In genomic region chr6:108417508-108417907, GRCm38 (mm10) we compare ENCODE assay signal across 7 mouse cellular contexts.
DNase-seq lines count a peak whose midpoint lies in the region; ATAC-seq and TF ChIP-seq lines count a peak whose summit lies in the region.

No protein-coding gene starts in this region.

- WGBS in hindbrain, embryonic 13.5 days: 53% methylated on average over 8 of the region's 8 CpGs

- no peaks in the 10 kb centered on the region for H3K4me1 ChIP-seq in G1E (ENCODE audit: insufficient read depth, low read depth, low read length)
- H3K4me1 ChIP-seq in bone marrow macrophage, adult 2 months (ENCODE audit: control insufficient read depth, insufficient read depth, low read length): no peaks in the 10 kb centered on the region
- H3K4me1 ChIP-seq in hindbrain, embryonic 13.5 days (replicated peaks): no peaks in the 10 kb centered on the region

- no peak overlapping the region for H3K9ac ChIP-seq in hindbrain, embryonic 13.5 days

- TF ChIP-seq CTCF in G1E (IDR thresholded peaks at IDR 0.05; ENCODE audit: low read depth, low read length): no peak
- peak; percentile 91 for TF ChIP-seq CTCF in bone marrow macrophage, adult 2 months (IDR thresholded peaks at IDR 0.05; ENCODE audit: low read depth, low read length)

- no peak for TF ChIP-seq POLR2A in bone marrow macrophage, adult 2 months (IDR thresholded peaks at IDR 0.05; ENCODE audit: borderline replicate concordance, low read depth, low read length)

- no peak overlapping the region for H3K4me3 ChIP-seq in G1E (ENCODE audit: low read depth, low read length)
- H3K4me3 ChIP-seq in bone marrow macrophage, adult 2 months (ENCODE audit: insufficient read depth, low read length): no peak overlapping the region
- no peak overlapping the region for H3K4me3 ChIP-seq in hindbrain, embryonic 13.5 days

- no peaks in the 10 kb centered on the region for H3K27me3 ChIP-seq in G1E (ENCODE audit: insufficient read depth, low read length)
- H3K27me3 ChIP-seq in hindbrain, embryonic 13.5 days: no peaks in the 10 kb centered on the region

- no peak for DNase-seq in G1E (ENCODE audit: low spot score)
- peak; percentile 59 to 61 for DNase-seq in layer of hippocampus, postnatal 14 days (ENCODE audit: low spot score in 2 of 2)
- peak; percentile 72 to 74 for DNase-seq in right cerebral cortex, adult 2 months (ENCODE audit: low spot score in 2 of 2)

- H3K9me3 ChIP-seq in G1E (replicated peaks): no peaks in the 10 kb centered on the region
- H3K9me3 ChIP-seq in hindbrain, embryonic 13.5 days: no peaks in the 10 kb centered on the region

- H3K4me2 ChIP-seq in hindbrain, embryonic 13.5 days: no peak overlapping the region

- H3K36me3 ChIP-seq in G1E (replicated peaks): peaks cover 61% of the 10 kb centered on the region
- H3K36me3 ChIP-seq in hindbrain, embryonic 13.5 days: no peaks in the 10 kb centered on the region

- peak; percentile 34; the same call in 1 of the 2 replicates for ATAC-seq in G1E (ENCODE audit: extremely low read depth, insufficient number of reproducible peaks, low FRiP score, poor library complexity, severe bottlenecking)
- peak; percentile 64 for ATAC-seq in erythroblast, adult 5-6 weeks (replicated peaks; ENCODE audit: low FRiP score, poor library complexity, severe bottlenecking)
- ATAC-seq in hindbrain, embryonic 13.5 days (ENCODE audit: low FRiP score): peak; percentile 80
- peak; percentile 93 for ATAC-seq in megakaryocyte, adult 5-6 weeks (ENCODE audit: poor library complexity, severe bottlenecking)

- no peak overlapping the region for H3K27ac ChIP-seq in bone marrow macrophage, adult 2 months (ENCODE audit: insufficient read depth, low read depth, low read length)
- H3K27ac ChIP-seq in hindbrain, embryonic 13.5 days: no peak overlapping the region

Comparison
In these comparisons a context has a peak if more than half of its experiments do, and no peak if none do; other contexts are left out.
1. ATAC-seq: peak in every context shown above with its lines; median percentile 93 in megakaryocyte, adult 5-6 weeks; 80 in hindbrain, embryonic 13.5 days; 64 in erythroblast, adult 5-6 weeks; 34 in G1E.